Mouse (Mus musculus): ENCODE results near the gene Gm4969. TPM values are rescaled to one million over a fixed set of nuclear protein-coding genes. Genes with fewer than 3 reads are reported as not detected.
A peak's percentile ranks its signal among the peaks of the same experiment; 100 is the strongest.

Gene Gm4969
- polyA plus RNA-seq, 1 experiment from 2014 or later: 9.9 TPM

- 0 out of 2 replicates have a peak, but pooled peaks cover 9% of the 10 kb centered on the region for H3K36me3 ChIP-seq (ENCODE audit: control insufficient read depth, insufficient read depth, low read length)
- ATAC-seq (ENCODE audit: low read depth): peak; percentile 80
- H3K9me3 ChIP-seq (ENCODE audit: control insufficient read depth, low read length): no peaks in the 10 kb centered on the region
- H3K4me3 ChIP-seq (ENCODE audit: low read depth, low read length): peak overlapping the region; percentile 48
- H3K27me3 ChIP-seq (ENCODE audit: control insufficient read depth, insufficient read depth, low read length): no peaks in the 10 kb centered on the region; the same call in 1 of the 2 replicates
- H3K4me1 ChIP-seq (ENCODE audit: control insufficient read depth, insufficient read depth, low read length): peaks cover 36% of the 10 kb centered on the region
- H3K27ac ChIP-seq (ENCODE audit: low read depth, low read length): peak overlapping the region; percentile 69
- under 1% methylated on average over 45 of the region's 45 CpGs for WGBS
- H3K4me2 ChIP-seq (ENCODE audit: low read depth, low read length): peak overlapping the region; percentile 95
- H3K9ac ChIP-seq (replicated peaks; ENCODE audit: low read depth, low read length): peak overlapping the region; percentile 64; the same call in 1 of the 2 replicates
Measured at GRCm38 (mm10) chr7:19093537-19094385, 24.4 kb downstream of the Gm4969 start.

GRCm38 (mm10) chr7:19093174-19093521 lies 25.0 kb downstream of the Gm4969 start:
- Histone ChIP-seq H3K9ac (replicated peaks; ENCODE audit: low read depth, low read length) (no peak overlapping the region), H3K4me3 (ENCODE audit: low read depth, low read length) (peak overlapping the region; percentile 48), H3K9me3 (ENCODE audit: control insufficient read depth, low read length) (no peaks in the 10 kb centered on the region), H3K4me2 (ENCODE audit: low read depth, low read length) (peak overlapping the region; percentile 95), H3K27me3 (ENCODE audit: control insufficient read depth, insufficient read depth, low read length) (no peaks in the 10 kb centered on the region; the same call in 1 of the 2 replicates), H3K27ac (ENCODE audit: low read depth, low read length) (peak overlapping the region; percentile 23; the same call in 1 of the 2 replicates), H3K4me1 (ENCODE audit: control insufficient read depth, insufficient read depth, low read length) (peaks cover 36% of the 10 kb centered on the region), H3K36me3 (ENCODE audit: control insufficient read depth, insufficient read depth, low read length) (peaks cover 11% of the 10 kb centered on the region; the same call in 1 of the 2 replicates)
- ATAC-seq (ENCODE audit: low read depth): peak; percentile 35; the same call in 1 of the 2 replicates
- WGBS: 2% methylated on average over 10 of the region's 15 CpGs

- Histone ChIP-seq H3K4me1 (ENCODE audit: control insufficient read depth, insufficient read depth, low read length) (peaks cover 36% of the 10 kb centered on the region), H3K36me3 (ENCODE audit: control insufficient read depth, insufficient read depth, low read length) (peaks cover 11% of the 10 kb centered on the region; the same call in 1 of the 2 replicates), H3K9me3 (ENCODE audit: control insufficient read depth, low read length) (no peaks in the 10 kb centered on the region), H3K9ac (replicated peaks; ENCODE audit: low read depth, low read length) (no peak overlapping the region), H3K4me2 (ENCODE audit: low read depth, low read length) (peak overlapping the region; percentile 95), H3K4me3 (ENCODE audit: low read depth, low read length) (no peak overlapping the region), H3K27me3 (ENCODE audit: control insufficient read depth, insufficient read depth, low read length) (no peaks in the 10 kb centered on the region; the same call in 1 of the 2 replicates), H3K27ac (ENCODE audit: low read depth, low read length) (0 out of 2 replicates have a peak overlapping the region, but pooled peaks have one; percentile 23)
- peak; percentile 42 for ATAC-seq (ENCODE audit: low read depth)
- WGBS: 6% methylated on average over 38 of the region's 38 CpGs
Measured at GRCm38 (mm10) chr7:19092381-19093173, 25.6 kb downstream of the Gm4969 start.

GRCm38 (mm10) chr7:19091913-19092312 lies 26.3 kb downstream of the Gm4969 start:
- Histone ChIP-seq H3K27me3 (ENCODE audit: control insufficient read depth, insufficient read depth, low read length) (no peaks in the 10 kb centered on the region; the same call in 1 of the 2 replicates), H3K9me3 (ENCODE audit: control insufficient read depth, low read length) (no peaks in the 10 kb centered on the region), H3K27ac (ENCODE audit: low read depth, low read length) (no peak overlapping the region), H3K4me2 (ENCODE audit: low read depth, low read length) (no peak overlapping the region), H3K9ac (replicated peaks; ENCODE audit: low read depth, low read length) (no peak overlapping the region), H3K36me3 (ENCODE audit: control insufficient read depth, insufficient read depth, low read length) (peaks cover 18% of the 10 kb centered on the region; the same call in 1 of the 2 replicates), H3K4me3 (ENCODE audit: low read depth, low read length) (no peak overlapping the region), H3K4me1 (ENCODE audit: control insufficient read depth, insufficient read depth, low read length) (peaks cover 36% of the 10 kb centered on the region)
- WGBS: 37% methylated on average over 13 of the region's 17 CpGs
- no peak for ATAC-seq (ENCODE audit: low read depth)

GRCm38 (mm10) chr7:19088813-19089212 lies 29.4 kb downstream of the Gm4969 start:
- no peak overlapping the region for H3K27ac ChIP-seq (ENCODE audit: low read depth, low read length)
- WGBS: 48% methylated on average over 10 of the region's 10 CpGs
- H3K27me3 ChIP-seq (ENCODE audit: control insufficient read depth, insufficient read depth, low read length): no peaks in the 10 kb centered on the region; the same call in 1 of the 2 replicates
- ATAC-seq (ENCODE audit: low read depth): no peak
- H3K9ac ChIP-seq (replicated peaks; ENCODE audit: low read depth, low read length): no peak overlapping the region
- no peaks in the 10 kb centered on the region for H3K9me3 ChIP-seq (ENCODE audit: control insufficient read depth, low read length)
- no peak overlapping the region for H3K4me2 ChIP-seq (ENCODE audit: low read depth, low read length)
- H3K4me1 ChIP-seq (ENCODE audit: control insufficient read depth, insufficient read depth, low read length): peaks cover 8% of the 10 kb centered on the region; the same call in 1 of the 2 replicates
- H3K4me3 ChIP-seq (ENCODE audit: low read depth, low read length): no peak overlapping the region
- peaks cover 18% of the 10 kb centered on the region; the same call in 1 of the 2 replicates for H3K36me3 ChIP-seq (ENCODE audit: control insufficient read depth, insufficient read depth, low read length)

- Histone ChIP-seq H3K4me1 (ENCODE audit: control insufficient read depth, insufficient read depth, low read length) (no peaks in the 10 kb centered on the region), H3K4me3 (ENCODE audit: low read depth, low read length) (no peak overlapping the region), H3K36me3 (ENCODE audit: control insufficient read depth, insufficient read depth, low read length) (peaks cover 29% of the 10 kb centered on the region; the same call in 1 of the 2 replicates), H3K4me2 (ENCODE audit: low read depth, low read length) (no peak overlapping the region), H3K27ac (ENCODE audit: low read depth, low read length) (no peak overlapping the region), H3K9me3 (ENCODE audit: control insufficient read depth, low read length) (no peaks in the 10 kb centered on the region), H3K27me3 (ENCODE audit: control insufficient read depth, insufficient read depth, low read length) (no peaks in the 10 kb centered on the region; the same call in 1 of the 2 replicates), H3K9ac (replicated peaks; ENCODE audit: low read depth, low read length) (no peak overlapping the region)
- WGBS: 60% methylated on average over 18 of the region's 18 CpGs
- no peak for ATAC-seq (ENCODE audit: low read depth)
Measured at GRCm38 (mm10) chr7:19086760-19087159, 31.4 kb downstream of the Gm4969 start.

GRCm38 (mm10) chr7:19086042-19086441 lies 32.1 kb downstream of the Gm4969 start:
- H3K27me3 ChIP-seq (ENCODE audit: control insufficient read depth, insufficient read depth, low read length): no peaks in the 10 kb centered on the region; the same call in 1 of the 2 replicates
- H3K4me1 ChIP-seq (ENCODE audit: control insufficient read depth, insufficient read depth, low read length): no peaks in the 10 kb centered on the region
- peaks cover 32% of the 10 kb centered on the region; the same call in 1 of the 2 replicates for H3K36me3 ChIP-seq (ENCODE audit: control insufficient read depth, insufficient read depth, low read length)
- ATAC-seq (ENCODE audit: low read depth): no peak
- no peak overlapping the region for H3K9ac ChIP-seq (replicated peaks; ENCODE audit: low read depth, low read length)
- H3K4me3 ChIP-seq (ENCODE audit: low read depth, low read length): no peak overlapping the region
- no peak overlapping the region for H3K27ac ChIP-seq (ENCODE audit: low read depth, low read length)
- WGBS: 17% methylated on average over 14 of the region's 14 CpGs
- H3K9me3 ChIP-seq (ENCODE audit: control insufficient read depth, low read length): no peaks in the 10 kb centered on the region
- H3K4me2 ChIP-seq (ENCODE audit: low read depth, low read length): no peak overlapping the region

- Histone ChIP-seq H3K4me3 (ENCODE audit: low read depth, low read length) (no peak overlapping the region), H3K9me3 (ENCODE audit: control insufficient read depth, low read length) (no peaks in the 10 kb centered on the region), H3K36me3 (ENCODE audit: control insufficient read depth, insufficient read depth, low read length) (peaks cover 32% of the 10 kb centered on the region), H3K9ac (replicated peaks; ENCODE audit: low read depth, low read length) (no peak overlapping the region), H3K4me1 (ENCODE audit: control insufficient read depth, insufficient read depth, low read length) (no peaks in the 10 kb centered on the region), H3K27me3 (ENCODE audit: control insufficient read depth, insufficient read depth, low read length) (no peaks in the 10 kb centered on the region; the same call in 1 of the 2 replicates), H3K27ac (ENCODE audit: low read depth, low read length) (no peak overlapping the region), H3K4me2 (ENCODE audit: low read depth, low read length) (no peak overlapping the region)
- 10% methylated on average over 6 of the region's 6 CpGs for WGBS
- no peak for ATAC-seq (ENCODE audit: low read depth)
Measured at GRCm38 (mm10) chr7:19085495-19085894, 32.7 kb downstream of the Gm4969 start.

Data from neural tube, embryonic 14.5 days (tissue).